Mouse (Mus musculus) heart, embryonic 14.5 days (tissue): ENCODE results near the gene Atoh8. TPM values are rescaled to one million over a fixed set of nuclear protein-coding genes. Genes with fewer than 3 reads are reported as not detected.

ENCODE experiments used
- ATAC-seq: fragments of 200-750 bp; cut with Nextera tagmentation; 2 replicates; pipeline ENCODE4 v1.8.0; 2017; ENCODE audit warnings: low read depth, moderate TSS enrichment; ENCODE audit not compliant: insufficient number of reproducible peaks, insufficient read depth, low FRiP score
- H3K27ac ChIP-seq, 2 experiments: fragments of 200-500 bp in 1 of 2; fragments of 300-500 bp in 1 of 2; sonication (generic) in 1 of 2; replicated peaks in 1 of 2; 2 replicates each; pipeline ENCODE4 v1.5.1; 2012 to 2014; ENCODE audit warnings: low read depth in 2 of 2, low read length in 2 of 2, control low read depth in 1 of 2, mild to moderate bottlenecking in 1 of 2, mixed read lengths in 1 of 2; ENCODE audit not compliant: control insufficient read depth in 1 of 2, insufficient read depth in 1 of 2
- H3K27me3 ChIP-seq: fragments of 300-500 bp; sonication (generic); 2 replicates; pipeline ENCODE4 v1.6.1; 2014; ENCODE audit warnings: mild to moderate bottlenecking, low read length, control low read depth; ENCODE audit not compliant: control insufficient read depth, insufficient read depth
- H3K36me3 ChIP-seq: fragments of 300-500 bp; sonication (generic); 2 replicates; pipeline ENCODE4 v1.6.1; 2014; ENCODE audit warnings: mild to moderate bottlenecking, control low read depth, low read length, mixed read lengths; ENCODE audit not compliant: control insufficient read depth, insufficient read depth
- H3K4me1 ChIP-seq, 2 experiments: fragments of 200-500 bp in 1 of 2; fragments of 300-500 bp in 1 of 2; sonication (generic) in 1 of 2; 2 replicates each; pipeline ENCODE4 v1.6.1; 2012 to 2014; ENCODE audit warnings: low read length in 2 of 2, control low read depth in 1 of 2, mixed read lengths in 1 of 2; ENCODE audit not compliant: control insufficient read depth in 2 of 2, insufficient read depth in 2 of 2
- H3K4me2 ChIP-seq: fragments of 300-500 bp; sonication (generic); 2 replicates; pipeline ENCODE4 v1.6.1; 2014; ENCODE audit warnings: mild to moderate bottlenecking, low read length
- H3K4me3 ChIP-seq, 2 experiments: fragments of 200-500 bp in 1 of 2; fragments of 300-500 bp in 1 of 2; sonication (generic) in 1 of 2; 2 replicates each; pipeline ENCODE4 v1.5.1; 2012 to 2014; ENCODE audit warnings: low read length in 2 of 2, mild to moderate bottlenecking in 2 of 2, control low read depth in 1 of 2, low read depth in 1 of 2, moderate library complexity in 1 of 2; ENCODE audit not compliant: control insufficient read depth in 1 of 2, insufficient read depth in 1 of 2
- H3K9ac ChIP-seq: fragments of 300-500 bp; sonication (generic); 2 replicates; pipeline ENCODE4 v1.6.1; 2014; ENCODE audit warnings: mild to moderate bottlenecking, low read length
- H3K9me3 ChIP-seq: fragments of 300-500 bp; sonication (generic); 2 replicates; pipeline ENCODE4 v1.6.1; 2016; ENCODE audit warnings: low read length, control low read depth; ENCODE audit not compliant: control insufficient read depth
- WGBS: fragments of 180-500 bp; shearing (Covaris S2); extraction: QIAGEN DNeasy Blood & Tissue Kit; methylation state at CpG from one replicate; pipeline ENCODE4 v1.1.7; 2014; 5-methylcytosine and 5-hydroxymethylcytosine counted together
- polyA plus RNA-seq: library from polyadenylated mRNA; unstranded; fragments of >200 nt; fragmentation: Nextera tagmentation; extraction: Ambion mirVana; gene quantifications from 2 replicates; pipeline ENCODE4 v1.2.1, GENCODE M21; 2014

Atoh8 gene
- polyA plus RNA-seq, 1 experiment from 2014 or later = 12.0 TPM

DNA sequence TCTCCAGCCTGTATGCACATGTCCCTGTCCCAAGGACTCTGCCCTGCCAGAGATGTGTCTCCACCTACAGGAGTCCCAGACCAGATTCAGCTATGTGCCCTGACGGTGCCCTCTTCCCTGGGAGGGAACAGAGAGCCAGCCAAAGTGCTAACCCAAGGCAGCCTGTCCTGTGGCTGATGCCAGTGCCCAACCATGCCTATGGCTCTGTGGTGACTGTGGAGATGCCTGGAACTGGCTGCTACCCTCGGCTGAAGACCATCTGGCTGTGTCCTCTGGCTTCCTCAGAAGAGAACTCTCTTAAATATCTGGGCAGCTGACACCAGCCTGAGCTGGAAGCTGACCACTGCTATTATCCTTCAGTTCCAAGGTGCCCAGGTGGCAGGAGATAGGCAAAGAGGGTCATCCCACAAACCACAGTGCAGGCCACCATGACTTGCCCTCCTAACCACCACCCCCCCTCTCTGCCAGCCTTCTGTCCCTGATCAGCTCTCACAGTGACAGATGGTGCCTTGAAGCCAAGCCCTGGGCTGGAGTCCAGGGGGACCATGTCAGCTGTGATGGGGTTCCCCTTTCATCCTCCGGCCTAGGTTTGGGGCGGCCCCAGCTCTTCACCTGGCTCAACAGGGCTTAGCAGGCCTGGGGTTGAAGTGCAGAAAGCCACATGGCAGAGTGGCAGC lies 18.7 kb upstream of the Atoh8 start:
- Histone ChIP-seq H3K27ac (peak overlapping the region; percentile 2 to 48; a peak in 2 of 4 replicates), H3K4me3 (no peak overlapping the region), H3K4me2 (no peak overlapping the region), H3K4me1 (peaks cover 19 to 28% of the 10 kb centered on the region in 2 experiments), H3K27me3 (no peaks in the 10 kb centered on the region), H3K9me3 (no peaks in the 10 kb centered on the region), H3K9ac (no peak overlapping the region), H3K36me3 (no peaks in the 10 kb centered on the region)
- WGBS = 82% methylated on average over 4 of the region's 4 CpGs
- ATAC-seq = no peak

DNA sequence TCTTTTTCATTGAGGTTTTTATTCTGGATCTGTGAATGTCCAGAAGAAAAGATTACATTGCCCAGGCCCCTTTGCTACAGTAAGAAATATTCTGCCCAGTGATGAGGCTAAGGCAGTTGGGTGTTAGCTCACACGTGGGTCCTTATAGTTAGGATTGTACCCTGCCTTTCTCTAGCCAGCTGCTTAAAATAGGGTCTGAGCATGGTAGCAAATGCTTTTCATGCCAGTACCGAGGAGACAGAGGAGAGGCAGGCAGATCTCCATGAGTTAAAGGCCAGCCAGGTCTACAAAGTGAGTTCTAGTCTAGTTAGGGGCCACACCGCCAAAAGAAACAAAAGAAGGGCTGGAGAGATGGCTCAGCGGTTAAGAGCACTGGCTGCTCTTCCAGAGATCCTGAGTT lies 17.8 kb upstream of the Atoh8 start:
- no peak overlapping the region for H3K27ac ChIP-seq
- no peaks in the 10 kb centered on the region for H3K36me3 ChIP-seq
- H3K4me3 ChIP-seq = no peak overlapping the region
- no peak overlapping the region for H3K4me2 ChIP-seq
- H3K27me3 ChIP-seq = no peaks in the 10 kb centered on the region
- WGBS = 58% methylated on average over 4 of the region's 4 CpGs
- ATAC-seq = no peak
- H3K4me1 ChIP-seq = peaks cover 19 to 26% of the 10 kb centered on the region in 2 experiments
- H3K9me3 ChIP-seq = no peaks in the 10 kb centered on the region
- no peak overlapping the region for H3K9ac ChIP-seq

DNA sequence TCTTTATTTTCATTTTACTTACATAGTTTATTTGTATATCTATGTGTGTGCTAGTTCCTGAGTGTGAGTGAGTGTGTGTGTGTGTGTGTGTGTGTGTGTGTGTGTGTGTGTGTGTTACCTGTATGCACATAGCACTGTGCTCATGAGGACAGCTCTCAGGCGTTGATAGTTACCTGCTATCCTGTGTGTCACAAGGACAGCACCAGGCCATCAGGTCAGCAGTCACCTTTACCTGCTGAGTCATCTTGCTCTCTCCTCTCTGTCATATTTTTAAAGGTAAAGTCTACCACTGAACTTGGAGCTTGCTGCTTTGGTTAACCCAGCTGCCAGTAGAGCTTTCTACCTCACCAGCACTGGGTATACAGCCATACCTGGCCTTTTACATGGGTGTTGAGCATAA lies 17.1 kb upstream of the Atoh8 start:
- no peaks in the 10 kb centered on the region for H3K27me3 ChIP-seq
- 82% methylated on average over 1 of the region's 1 CpGs for WGBS
- H3K4me2 ChIP-seq = no peak overlapping the region
- H3K4me1 ChIP-seq = peaks cover 22 to 26% of the 10 kb centered on the region in 2 experiments
- no peaks in the 10 kb centered on the region for H3K36me3 ChIP-seq
- no peak overlapping the region for H3K27ac ChIP-seq
- H3K9me3 ChIP-seq = no peaks in the 10 kb centered on the region
- no peak for ATAC-seq
- no peak overlapping the region for H3K4me3 ChIP-seq
- no peak overlapping the region for H3K9ac ChIP-seq

DNA sequence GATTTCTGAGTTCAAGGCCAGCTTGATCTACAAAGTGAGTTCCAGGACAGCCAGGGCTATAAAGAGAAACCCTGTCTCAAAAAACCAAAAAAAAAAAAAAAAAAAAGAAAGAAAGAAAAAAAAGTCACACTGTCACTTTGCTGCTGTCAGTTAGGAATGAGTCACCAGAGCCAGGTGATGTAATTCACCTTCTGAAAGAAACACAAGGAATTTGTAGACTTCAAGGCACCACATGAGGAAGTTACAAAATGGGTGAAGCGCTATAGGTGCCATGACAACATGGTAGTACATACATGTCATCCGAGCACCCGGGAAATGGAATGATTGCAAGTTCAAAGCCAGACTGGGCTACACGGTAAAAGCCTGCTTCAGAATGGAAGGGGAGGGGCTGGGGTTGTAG lies 14.6 kb upstream of the Atoh8 start:
- peaks cover 24 to 28% of the 10 kb centered on the region in 2 experiments for H3K4me1 ChIP-seq
- 86% methylated on average over 4 of the region's 4 CpGs for WGBS
- ATAC-seq = no peak

DNA sequence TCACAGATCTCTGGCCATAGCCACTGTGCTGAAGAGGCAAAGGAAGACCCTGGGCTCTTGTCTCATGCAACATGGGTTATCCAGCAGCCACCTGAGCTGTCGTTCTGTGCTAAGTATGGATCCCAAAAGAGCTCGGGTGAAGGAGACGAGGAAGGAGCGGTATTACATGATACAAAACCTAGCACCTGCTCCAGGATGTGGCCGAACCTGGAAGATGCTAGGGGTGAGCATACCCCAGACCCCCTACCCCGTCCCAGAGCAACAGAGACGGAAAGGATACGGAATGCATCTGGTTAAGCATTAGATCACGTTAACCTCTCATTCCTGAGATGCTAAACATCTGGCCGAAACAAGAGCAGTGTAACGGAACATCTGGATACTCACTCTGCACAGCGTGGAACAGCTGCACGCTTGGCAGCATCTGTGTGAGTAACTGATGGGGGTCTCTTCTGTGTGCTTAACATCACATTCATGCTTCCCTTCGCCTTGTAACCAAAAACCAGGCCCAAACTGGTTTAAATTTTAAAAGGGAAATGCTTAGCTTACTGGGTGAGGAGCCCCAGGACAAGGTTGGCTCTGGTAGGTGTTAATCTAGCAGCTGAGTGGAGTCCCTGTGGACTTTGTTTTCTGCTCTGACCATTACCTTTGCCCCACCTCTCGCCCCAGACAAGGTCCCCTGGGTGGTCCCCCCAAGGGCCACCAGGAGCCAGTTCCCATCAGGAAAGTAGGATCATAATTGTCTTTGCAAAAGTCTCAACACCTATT lies 13.0 kb upstream of the Atoh8 start:
- Histone ChIP-seq H3K9ac (no peak overlapping the region), H3K36me3 (no peaks in the 10 kb centered on the region), H3K27me3 (no peaks in the 10 kb centered on the region), H3K9me3 (no peaks in the 10 kb centered on the region), H3K4me3 (no peak overlapping the region), H3K4me1 (peaks cover 20 to 28% of the 10 kb centered on the region in 2 experiments), H3K27ac (no peak overlapping the region), H3K4me2 (no peak overlapping the region)
- no peak for ATAC-seq
- WGBS = 73% methylated on average over 15 of the region's 15 CpGs

More for the DNA sequence above, 14.6 kb upstream of the Atoh8 start:
- no peaks in the 10 kb centered on the region for H3K36me3 ChIP-seq
- H3K4me3 ChIP-seq = no peak overlapping the region
- no peaks in the 10 kb centered on the region for H3K27me3 ChIP-seq
- H3K27ac ChIP-seq = no peak overlapping the region
- H3K4me2 ChIP-seq = no peak overlapping the region
- H3K9me3 ChIP-seq = no peaks in the 10 kb centered on the region
- H3K9ac ChIP-seq = no peak overlapping the region

DNA sequence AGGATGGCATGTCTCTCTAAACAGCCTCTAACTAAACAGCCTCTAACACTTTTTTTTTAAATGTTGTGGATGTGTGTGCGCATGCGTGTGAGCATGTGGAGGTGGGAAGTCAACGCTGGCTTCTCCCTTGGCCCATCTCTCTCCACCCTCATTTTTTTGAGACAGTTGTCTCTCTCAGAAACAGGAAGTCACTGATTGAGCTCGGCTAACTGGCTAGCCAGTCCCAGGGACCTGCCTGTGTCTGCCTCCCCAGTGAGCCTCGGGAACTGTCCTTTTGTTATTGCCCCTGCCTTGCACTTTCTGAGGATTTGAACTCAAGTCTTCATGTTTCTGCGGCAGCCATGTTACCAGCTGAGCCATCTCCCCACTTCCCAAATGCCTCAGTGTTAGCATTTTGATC lies 10.9 kb upstream of the Atoh8 start:
- H3K4me1 ChIP-seq = peaks cover 35 to 44% of the 10 kb centered on the region in 2 experiments
- 76% methylated on average over 6 of the region's 6 CpGs for WGBS

DNA sequence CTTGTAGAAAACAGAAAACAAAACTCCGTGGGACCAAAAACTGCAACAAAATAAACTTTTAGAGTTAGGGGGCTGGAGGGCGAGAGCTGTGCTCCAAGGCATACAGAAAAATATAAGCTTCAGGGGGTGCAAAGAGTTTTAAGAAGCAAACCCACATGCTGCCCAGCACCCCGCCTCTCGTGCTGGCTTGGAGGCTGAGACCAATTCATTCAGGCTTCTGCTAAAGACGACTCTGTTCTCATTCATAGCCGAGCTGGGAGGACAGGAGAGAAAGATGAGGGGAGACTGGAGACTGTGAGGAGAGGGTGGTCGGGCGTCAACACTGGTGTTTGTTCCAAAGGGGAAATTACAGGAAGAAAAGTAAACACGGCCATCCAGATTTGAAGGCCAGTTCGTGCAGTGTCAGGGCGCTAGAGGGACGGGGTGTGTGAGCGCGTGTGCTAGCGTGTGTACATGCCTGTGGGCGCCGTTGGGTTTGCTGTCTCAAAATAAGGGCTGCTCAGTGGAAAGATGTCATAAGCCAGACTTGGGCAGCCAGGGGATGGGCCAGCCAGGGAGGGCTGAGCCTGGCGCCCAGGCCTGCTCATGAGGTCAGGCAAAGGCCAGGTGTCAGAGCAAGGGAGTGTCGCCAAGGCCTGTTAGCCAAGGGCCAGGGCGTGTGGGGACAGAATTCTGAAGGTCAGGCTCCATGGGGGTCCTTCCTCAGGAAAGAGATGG lies 9.3 kb upstream of the Atoh8 start:
- H3K9ac ChIP-seq = peak overlapping the region; percentile 42
- H3K27ac ChIP-seq = peak overlapping the region; percentile 93 to 98
- no peak overlapping the region; the same call in 1 of the 2 replicates for H3K4me2 ChIP-seq
- ATAC-seq = no peak
- H3K27me3 ChIP-seq = no peaks in the 10 kb centered on the region
- 54% methylated on average over 20 of the region's 20 CpGs for WGBS
- H3K36me3 ChIP-seq = no peaks in the 10 kb centered on the region
- H3K9me3 ChIP-seq = no peaks in the 10 kb centered on the region
- no peak overlapping the region for H3K4me3 ChIP-seq
- H3K4me1 ChIP-seq = peaks cover 39 to 47% of the 10 kb centered on the region in 2 experiments

More for the DNA sequence above, 10.9 kb upstream of the Atoh8 start:
- Histone ChIP-seq H3K36me3 (no peaks in the 10 kb centered on the region), H3K4me2 (no peak overlapping the region), H3K9ac (no peak overlapping the region), H3K9me3 (no peaks in the 10 kb centered on the region), H3K4me3 (no peak overlapping the region), H3K27ac (0 out of 4 replicates have a peak overlapping the region, but pooled peaks of 1 of the 2 experiments have one; percentile 98), H3K27me3 (no peaks in the 10 kb centered on the region)
- no peak for ATAC-seq
